Mouse (Mus musculus): ENCODE data around the gene Gucd1.

GRCm38 (mm10) chr10:75304413-75304812, 213.4 kb downstream of the Gucd1 start:
- TF ChIP-seq CTCF (IDR thresholded peaks at IDR 0.05; ENCODE audit: control insufficient read depth, insufficient read depth, low read length) (no peak), POLR2A (IDR thresholded peaks at IDR 0.05; ENCODE audit: borderline replicate concordance, control insufficient read depth, low read depth, low read length) (no peak)
